Comparison of ENCODE assay signal across 22 mouse cellular contexts in the genomic region with DNA sequence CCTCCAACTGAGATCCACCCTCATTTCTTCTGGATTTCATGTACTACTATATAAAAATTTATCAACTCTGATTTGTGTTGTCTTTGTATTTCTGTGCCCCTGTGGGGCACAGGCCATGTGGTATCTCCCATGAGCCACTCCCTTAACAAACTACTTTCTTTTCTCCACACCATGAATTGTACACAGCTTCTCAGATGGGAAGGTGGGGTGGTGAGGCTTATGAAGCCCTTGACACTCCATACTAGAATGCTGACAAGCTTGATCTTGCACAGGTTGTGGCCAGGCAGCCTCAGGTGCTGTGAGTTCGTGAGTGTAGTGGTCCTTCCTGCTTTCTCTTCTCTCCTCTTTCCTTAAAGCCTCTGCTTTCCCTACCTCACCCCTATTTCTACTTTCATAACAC.
"Had no signal": no experiment of that assay in that cellular context is flagged by ENCODE, and none has a peak within 500 bp of the region (broad histone marks: within the 10 kb centered on the region; RNA-seq: fewer than 3 reads in every experiment).

No protein-coding gene starts in this region.

- DNase-seq: kidney, adult 9 months; kidney, postnatal 14 days; layer of hippocampus, adult 9-11 months; liver; lung, adult 18-20 months; lung, postnatal 10 days; lung, postnatal 36 days; retina, postnatal 1 day; right cerebral cortex, postnatal 25 days; spleen, adult 18-20 months; thymus, postnatal 36 days had no signal

- H3K27me3 ChIP-seq: limb, embryonic 13.5 days; liver, embryonic 12.5 days; liver, embryonic 15.5 days; lung, embryonic 15.5 days; midbrain, embryonic 13.5 days; neural tube, embryonic 13.5 days had no signal

- H3K4me1 ChIP-seq: limb, embryonic 10.5 days; liver, embryonic 12.5 days; liver, embryonic 15.5 days; lung, embryonic 15.5 days; midbrain, embryonic 13.5 days; neural tube, embryonic 13.5 days had no signal

- H3K36me3 ChIP-seq: limb, embryonic 10.5 days; limb, embryonic 13.5 days; liver, embryonic 12.5 days; liver, embryonic 15.5 days; lung, embryonic 15.5 days; midbrain, embryonic 13.5 days; neural tube, embryonic 13.5 days had no signal

- H3K9me3 ChIP-seq: limb, embryonic 10.5 days; limb, embryonic 13.5 days; liver, embryonic 12.5 days; liver, embryonic 15.5 days; lung, embryonic 15.5 days; midbrain, embryonic 13.5 days; neural tube, embryonic 13.5 days had no signal

- H3K4me2 ChIP-seq: limb, embryonic 13.5 days; liver, embryonic 12.5 days; liver, embryonic 15.5 days; lung, embryonic 15.5 days; midbrain, embryonic 13.5 days; neural tube, embryonic 13.5 days had no signal

- H3K27ac ChIP-seq: layer of hippocampus, adult 2 months; limb, embryonic 10.5 days; limb, embryonic 13.5 days; liver, embryonic 12.5 days; liver, embryonic 15.5 days; lung, embryonic 15.5 days; midbrain, embryonic 13.5 days; neural tube, embryonic 13.5 days had no signal

- H3K9ac ChIP-seq: limb, embryonic 13.5 days; liver, embryonic 12.5 days; liver, embryonic 15.5 days; lung, embryonic 15.5 days; midbrain, embryonic 13.5 days; neural tube, embryonic 13.5 days had no signal

- H3K4me3 ChIP-seq: layer of hippocampus, adult 2 months; limb, embryonic 10.5 days; limb, embryonic 13.5 days; liver, embryonic 12.5 days; liver, embryonic 15.5 days; lung, embryonic 15.5 days; midbrain, embryonic 13.5 days; myocyte; neural tube, embryonic 13.5 days had no signal

- ATAC-seq: intestine, postnatal 0 days; liver, embryonic 12.5 days; midbrain, embryonic 13.5 days; midbrain, embryonic 16.5 days had no signal
